Mouse (Mus musculus) MN1 (cell line): ENCODE measurements around the gene Nnmt.

Source experiments
- DNase-seq: peaks from one replicate; pipeline ENCODE4 v3.0.0-alpha.2; 2016; ENCODE audit warnings: low spot score

The Nnmt gene

GRCm38 (mm10) chr9:48558637-48559036 is 46.3 kb downstream of the Nnmt start:
- no peak for DNase-seq

GRCm38 (mm10) chr9:48549056-48549455 is 55.9 kb downstream of the Nnmt start:
- no peak for DNase-seq

GRCm38 (mm10) chr9:48547233-48547632 is 57.7 kb downstream of the Nnmt start:
- DNase-seq: no peak
